Mouse (Mus musculus) stomach, postnatal 0 days (tissue): ENCODE measurements at regions not wholly inside any gene's neighbourhood (a gene's known extent, or its start where the extent isn't known, plus 50 kb on each side); places are given as distances from the start of the nearest gene placed in this dataset.

ENCODE experiments used
- CTCF ChIP-seq: IDR thresholded peaks from 2 replicates; pipeline ENCODE4 v1.5.1; 2016; ENCODE audit warnings: antibody characterized with exemption, low read depth, mild to moderate bottlenecking, moderate library complexity
- EP300 ChIP-seq: optimal IDR thresholded peaks from 2 replicates; pipeline ENCODE3; 2016; ENCODE audit warnings: antibody characterized with exemption

DNA sequence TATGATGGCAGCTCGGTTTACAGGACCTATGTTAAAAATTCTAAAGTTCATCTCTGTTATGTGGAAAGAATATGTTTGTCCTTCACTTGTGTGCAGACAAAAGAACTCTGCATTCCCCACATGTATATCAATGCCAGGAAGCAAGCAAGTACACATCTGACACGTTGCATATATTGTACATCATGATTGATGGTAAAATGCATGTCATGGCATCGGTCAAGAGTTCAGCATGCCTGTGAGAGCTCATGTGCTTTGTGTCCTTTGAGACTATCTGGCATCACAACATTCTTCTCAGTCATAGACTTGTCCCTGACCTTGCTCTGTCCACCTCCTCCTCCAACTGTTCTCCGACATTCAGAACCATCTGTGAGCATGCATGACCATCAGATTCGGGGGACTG lies 465.6 kb upstream of the N6amt1 start:
- no peak for TF ChIP-seq CTCF
- TF ChIP-seq EP300: no peak
